Mouse (Mus musculus): ENCODE measurements around the gene Cnn2.

GRCm38 (mm10) chr10:80036832-80037231 is 48.4 kb downstream of the Cnn2 start:
- TF ChIP-seq TAL1 (IDR thresholded peaks at IDR 0.05; ENCODE audit: low read length) (no peak), GATA1 (IDR thresholded peaks at IDR 0.05; ENCODE audit: low read length) (no peak)
